Mouse (Mus musculus) CD4-positive helper T cell, adult 2 months (primary cell): ENCODE results near the gene Rere.
"Not testable (repeated sequence)": the region's sequence is repeated elsewhere in the genome, so short reads cannot be mapped to it uniquely, and the experiment has no call there.

Experiments used
- DNase-seq: peaks from one replicate; pipeline ENCODE4 v3.0.0-alpha.2; 2012; ENCODE audit warnings: low read depth, missing footprints, low spot score

Rere gene

GRCm38 (mm10) chr4:150549393-150549792, 267.9 kb downstream of the Rere start:
- DNase-seq = no peak

- DNase-seq = no peak
These were observed 268.7 kb downstream of the Rere start for GRCm38 (mm10) chr4:150549989-150550716.

DNA sequence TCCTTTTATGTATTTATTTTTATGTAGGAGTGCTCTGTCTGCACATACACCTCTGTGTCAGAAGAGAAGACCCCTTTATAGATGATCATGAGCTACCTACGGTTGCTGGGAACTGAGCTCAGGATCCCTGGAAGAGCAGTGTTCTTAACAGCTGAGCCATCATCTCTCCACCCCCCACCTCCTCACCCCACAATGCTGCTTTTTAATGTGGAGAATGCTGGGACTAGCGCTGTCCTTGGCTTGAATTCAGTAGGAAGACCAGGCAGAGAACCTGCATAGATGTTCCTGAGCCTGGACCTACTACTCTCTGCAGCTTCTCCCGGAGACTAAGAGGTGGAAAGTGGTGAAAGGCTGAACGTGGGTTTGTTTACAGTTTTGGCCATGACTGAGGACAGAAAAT, 269.9 kb downstream of the Rere start:
- DNase-seq = no peak

DNA sequence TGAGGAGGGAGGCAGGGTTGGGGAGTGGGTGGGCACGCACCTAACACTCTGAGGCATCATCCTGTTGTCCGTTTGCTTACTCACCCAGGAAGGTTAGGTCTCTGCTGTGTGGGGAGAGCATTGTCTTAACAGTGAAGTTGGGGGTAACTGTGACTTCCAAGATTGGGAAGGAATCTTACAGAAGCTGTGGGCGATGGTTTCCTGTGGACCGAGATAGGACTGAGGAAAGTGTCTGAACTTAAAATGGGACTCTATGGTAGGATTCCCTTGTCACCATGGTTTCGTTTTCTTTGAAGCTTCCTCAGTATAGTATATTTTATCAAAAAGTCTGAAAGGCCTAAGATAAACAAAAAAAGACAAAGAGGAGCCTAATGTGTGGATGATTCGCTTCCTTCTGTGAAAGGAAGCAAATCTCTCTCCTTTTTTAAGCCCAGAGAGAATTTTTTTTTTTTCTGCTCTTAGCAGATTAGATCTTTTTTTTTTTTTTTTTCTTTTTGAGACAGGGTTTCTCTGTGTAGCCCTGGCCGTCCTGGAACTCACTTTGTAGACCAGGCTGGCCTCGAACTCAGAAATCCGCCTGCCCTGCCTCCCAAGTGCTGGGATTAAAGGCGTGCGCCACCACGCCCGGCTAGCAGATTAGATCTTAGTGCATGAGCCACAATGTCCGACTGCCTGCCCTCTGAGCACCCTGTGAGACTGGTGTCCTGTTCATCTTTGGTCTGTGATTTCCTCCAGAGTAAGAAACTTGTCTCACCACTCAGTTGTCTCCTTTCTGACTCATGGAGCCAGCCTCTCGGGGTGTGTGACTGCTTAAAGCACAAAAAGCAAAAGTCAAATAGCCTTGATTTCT, 271.5 kb downstream of the Rere start:
- DNase-seq = peak; percentile 14

DNA sequence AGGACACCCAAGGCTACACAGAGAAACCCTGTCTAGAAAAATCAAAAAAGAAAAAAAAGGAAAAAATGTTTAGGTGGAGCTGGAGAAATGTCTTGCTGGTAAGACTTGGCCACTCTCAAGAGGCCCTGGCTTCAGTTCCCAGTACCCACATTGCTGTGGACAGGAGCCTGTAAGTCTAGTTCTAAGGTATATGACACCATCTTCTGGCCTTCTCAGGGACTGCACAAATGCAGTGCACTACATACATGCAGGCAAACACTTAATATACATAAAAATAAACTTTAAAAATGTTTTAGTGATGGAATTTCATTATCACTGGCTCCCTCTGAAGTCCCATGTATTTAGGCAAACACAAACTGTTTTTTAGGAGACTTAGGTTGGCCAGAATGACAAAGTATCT, 274.3 kb downstream of the Rere start:
- DNase-seq = peak; percentile 17

GRCm38 (mm10) chr4:150556382-150557221, 275.2 kb downstream of the Rere start:
- peak; percentile 82 for DNase-seq

DNA sequence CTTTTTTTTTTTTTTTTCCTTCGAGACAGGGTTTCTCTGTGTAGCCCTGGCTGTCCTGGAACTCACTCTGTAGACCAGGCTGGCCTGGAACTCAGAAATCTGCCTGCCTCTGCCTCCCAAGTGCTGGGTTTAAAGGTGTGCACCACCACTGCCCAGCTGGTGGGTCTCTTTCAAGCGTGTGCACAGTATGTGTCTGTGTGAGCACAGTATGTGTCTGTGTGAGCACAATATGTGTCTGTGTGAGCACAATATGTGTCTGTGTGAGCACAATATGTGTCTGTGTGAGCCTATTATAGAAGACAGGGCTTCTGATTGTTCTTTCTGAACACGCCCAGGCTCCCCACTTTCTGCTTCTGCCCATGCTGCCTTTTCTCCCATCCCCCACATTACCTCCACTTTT, 275.8 kb downstream of the Rere start:
- not testable (repeated sequence) for DNase-seq

- peak; percentile 82 for DNase-seq
These were observed 276.5 kb downstream of the Rere start for GRCm38 (mm10) chr4:150557976-150558375.

DNA sequence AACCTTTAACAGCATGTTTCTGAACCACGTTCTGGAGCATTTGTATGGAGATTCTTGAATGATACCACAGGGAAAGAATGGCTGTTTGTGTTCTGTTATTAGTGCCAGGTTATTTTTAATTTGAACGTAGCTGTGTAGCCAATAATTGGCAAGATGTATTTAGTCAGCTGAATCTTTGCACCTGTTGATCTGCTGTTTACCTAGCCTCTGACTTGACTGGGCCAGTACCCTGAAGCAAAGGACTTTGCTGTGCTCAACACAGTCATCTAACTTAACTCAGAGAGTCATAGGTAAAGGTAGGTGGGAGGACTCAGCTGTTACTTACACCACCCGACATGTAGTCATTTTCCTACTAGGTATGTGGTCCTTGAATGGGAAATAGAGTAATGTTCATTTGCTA, 278.1 kb downstream of the Rere start:
- no peak for DNase-seq

DNA sequence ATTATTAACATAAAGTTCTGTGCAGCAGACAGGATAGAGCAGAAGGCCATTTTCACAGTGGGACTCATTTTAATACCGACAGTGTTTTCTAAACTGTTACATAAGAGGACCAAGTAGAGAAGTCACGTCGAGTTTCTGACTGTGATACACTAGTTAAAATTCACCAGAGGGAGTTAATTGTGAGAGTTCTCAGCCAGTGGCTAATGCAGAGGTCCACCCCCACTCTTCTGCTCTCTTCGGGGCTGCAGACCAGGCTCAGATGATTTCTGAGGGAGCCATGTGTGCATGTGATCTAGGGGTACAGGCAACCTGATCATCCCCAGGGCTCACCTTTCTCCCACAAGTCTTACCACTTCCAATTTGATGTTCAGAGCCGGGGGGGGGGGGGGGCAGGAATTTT, 281.8 kb downstream of the Rere start:
- no peak for DNase-seq

GRCm38 (mm10) chr4:150566193-150566592, 284.7 kb downstream of the Rere start:
- peak; percentile 83 for DNase-seq

GRCm38 (mm10) chr4:150568318-150569134, 287.1 kb downstream of the Rere start:
- peak; percentile 68 for DNase-seq

GRCm38 (mm10) chr4:150569135-150569833, 287.8 kb downstream of the Rere start:
- peak; percentile 68 for DNase-seq

DNA sequence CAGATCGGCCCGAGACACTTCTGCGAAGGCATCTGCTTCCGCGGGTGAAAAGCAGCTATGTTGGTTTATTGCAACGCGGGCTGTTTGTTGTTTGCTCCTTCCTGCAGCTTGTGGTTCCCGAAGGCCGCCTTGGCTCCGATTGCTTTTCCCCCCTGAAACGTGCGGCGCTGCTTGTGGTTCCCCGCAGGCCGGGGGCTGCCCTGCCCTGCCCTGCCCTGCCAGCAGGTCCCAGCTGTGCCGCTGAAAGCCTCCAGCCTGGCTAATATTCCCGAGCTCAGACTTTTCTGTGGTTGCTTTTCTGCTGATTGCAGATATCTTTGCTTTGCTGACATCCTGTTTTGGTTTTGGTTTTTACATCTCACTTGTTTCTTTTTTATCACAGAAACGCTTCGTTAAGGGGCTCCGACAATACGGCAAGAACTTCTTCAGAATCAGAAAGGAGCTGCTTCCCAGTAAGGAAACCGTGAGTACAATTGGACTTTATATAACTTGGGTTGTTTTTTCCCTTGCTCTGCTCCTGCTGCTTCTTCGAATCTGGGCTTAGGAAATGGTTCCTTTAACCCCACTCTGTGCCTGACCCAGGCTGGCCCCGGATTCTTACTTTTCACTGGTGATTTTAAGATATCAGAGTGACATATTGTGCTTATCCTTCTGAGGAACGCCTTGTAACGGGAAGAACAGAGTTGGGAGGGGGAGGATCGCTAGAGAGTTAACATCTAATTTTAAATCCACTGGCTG, 288.6 kb downstream of the Rere start:
- DNase-seq = peak; percentile 80

DNA sequence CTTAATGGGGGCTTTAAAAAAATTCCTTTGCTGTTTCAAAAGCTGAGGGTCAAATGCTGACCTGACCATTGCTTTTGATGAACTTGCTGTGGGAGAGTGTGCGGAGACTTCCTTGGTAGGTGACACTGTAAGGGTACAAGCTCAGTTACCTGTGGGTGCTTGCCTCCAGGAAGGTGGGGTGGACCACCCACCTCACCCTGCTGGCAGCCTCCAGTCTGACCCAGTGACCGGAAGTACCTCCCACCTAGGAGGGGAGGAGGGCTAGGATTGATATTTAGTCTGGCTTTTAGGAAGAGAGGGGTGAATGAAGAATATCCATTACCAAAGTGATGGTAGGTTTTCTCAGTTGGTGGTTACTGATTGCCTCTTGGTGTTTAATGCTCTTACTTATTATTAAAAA, 289.3 kb downstream of the Rere start:
- no peak for DNase-seq

DNA sequence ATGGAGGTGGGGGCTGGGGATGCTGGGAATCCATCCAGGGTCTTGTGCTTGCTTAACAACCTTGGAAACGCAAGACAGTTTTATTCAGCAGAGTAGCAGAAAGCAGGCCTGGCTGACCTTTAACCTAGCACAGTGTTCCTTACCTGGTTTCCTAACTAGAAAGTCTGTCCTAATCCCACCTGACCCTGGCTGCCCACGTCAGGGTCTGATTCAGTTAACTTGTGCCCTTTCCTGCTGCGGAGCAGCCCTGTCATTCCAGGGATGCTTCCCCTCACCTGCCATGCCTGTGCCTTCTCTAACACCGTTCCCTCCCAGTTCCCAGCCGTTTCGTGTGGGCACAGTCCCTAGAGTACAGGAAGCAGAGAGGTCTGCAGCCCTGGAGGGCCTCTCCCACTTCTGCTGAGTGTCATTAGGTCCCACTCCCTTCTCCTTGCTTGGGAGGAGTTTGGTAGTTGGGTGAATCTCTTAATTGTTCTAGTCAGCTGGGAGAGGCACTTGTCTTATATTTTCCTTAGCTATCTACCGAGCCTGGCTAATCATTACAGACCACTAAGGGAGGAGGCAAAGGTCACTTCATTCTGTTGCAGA, 290.8 kb downstream of the Rere start:
- no peak for DNase-seq

DNA sequence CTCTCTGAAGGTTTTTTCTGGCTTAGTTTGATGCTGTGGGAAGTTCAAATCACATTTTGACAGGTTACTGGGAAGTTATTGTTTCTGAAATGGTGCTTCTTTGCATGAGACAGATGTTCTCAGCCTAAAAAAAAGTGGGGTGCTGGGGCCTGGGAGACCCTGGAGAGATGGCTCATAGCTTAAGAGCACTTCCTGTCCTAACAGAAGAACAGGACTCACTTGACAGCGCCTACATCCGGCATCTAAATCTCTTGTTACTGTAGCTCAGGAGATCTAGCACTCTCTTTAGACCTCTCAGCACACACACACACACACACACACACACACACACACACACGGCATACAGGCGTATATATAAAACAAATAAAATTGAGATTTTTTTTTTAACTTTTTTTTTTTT, 291.5 kb downstream of the Rere start:
- DNase-seq = peak; percentile 61

- DNase-seq = no peak
These were observed 294.1 kb downstream of the Rere start for GRCm38 (mm10) chr4:150575363-150576092.

DNA sequence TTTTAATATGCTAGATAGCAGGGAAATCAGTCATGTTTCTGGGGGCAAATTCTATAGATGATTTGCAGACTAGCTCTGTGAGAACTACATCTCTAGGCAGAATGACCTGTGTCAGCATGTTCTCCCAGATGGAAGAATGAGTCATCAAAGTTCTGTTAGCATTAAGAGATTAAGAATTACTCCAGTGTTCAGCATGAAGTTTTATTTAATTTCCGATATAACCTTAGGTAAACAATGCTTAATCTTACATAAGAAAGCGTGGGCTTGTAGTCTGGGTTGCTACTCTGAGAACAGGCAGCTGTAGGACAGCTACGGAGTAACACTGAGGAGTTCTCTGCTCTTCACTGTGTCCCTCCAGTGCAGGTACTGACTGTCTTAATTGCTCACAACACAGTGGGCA, 294.9 kb downstream of the Rere start:
- DNase-seq = no peak
